Comparison of ENCODE assay signal across 16 mouse cellular contexts in the genomic region with DNA sequence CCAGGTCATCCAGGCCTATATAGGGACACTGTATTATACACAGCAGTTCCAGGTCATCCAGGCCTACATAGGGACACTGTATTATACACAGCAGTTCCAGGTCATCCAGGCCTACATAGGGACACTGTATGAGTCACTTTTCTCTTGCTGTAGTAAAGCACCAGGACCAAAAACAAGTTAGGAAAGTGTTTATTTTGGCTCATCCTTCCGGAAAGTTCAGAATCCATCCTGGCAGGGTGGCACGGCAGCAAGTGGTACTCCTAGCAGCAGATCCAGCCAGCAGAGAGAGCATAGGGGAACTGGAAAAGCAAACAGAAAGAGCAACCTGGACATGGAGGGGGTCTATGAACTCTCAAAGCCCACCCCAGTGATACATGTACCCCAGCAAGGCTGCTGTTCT.
"Had no signal": no experiment of that assay in that cellular context is flagged by ENCODE, and none has a peak within 500 bp of the region (broad histone marks: within the 10 kb centered on the region; RNA-seq: fewer than 3 reads in every experiment).

No protein-coding gene starts in this region.

- H3K4me2 ChIP-seq: lung, embryonic 15.5 days; midbrain, embryonic 11.5 days; midbrain, embryonic 13.5 days; midbrain, embryonic 15.5 days; neural tube, embryonic 12.5 days; stomach, embryonic 15.5 days had no signal

- H3K4me1 ChIP-seq: lung, embryonic 15.5 days; midbrain, embryonic 13.5 days; midbrain, embryonic 15.5 days; neural tube, embryonic 12.5 days; stomach, embryonic 15.5 days had no signal

- H3K27ac ChIP-seq: lung, embryonic 15.5 days; macrophage; midbrain, embryonic 13.5 days; midbrain, embryonic 15.5 days; neural tube, embryonic 12.5 days; stomach, embryonic 15.5 days; stomach, postnatal 0 days had no signal

- H3K4me3 ChIP-seq: lung, embryonic 15.5 days; megakaryocyte, embryonic 14.5 days; midbrain, embryonic 13.5 days; midbrain, embryonic 15.5 days; neural tube, embryonic 12.5 days; stomach, embryonic 15.5 days had no signal

- H3K36me3 ChIP-seq: lung, embryonic 15.5 days; midbrain, embryonic 13.5 days; midbrain, embryonic 15.5 days; neural tube, embryonic 12.5 days; stomach, embryonic 15.5 days had no signal

- ATAC-seq: lung, postnatal 0 days; midbrain, embryonic 13.5 days; midbrain, embryonic 15.5 days had no signal

- H3K9ac ChIP-seq: lung, embryonic 15.5 days; midbrain, embryonic 13.5 days; midbrain, embryonic 15.5 days; neural tube, embryonic 12.5 days; stomach, embryonic 15.5 days had no signal

- DNase-seq: lung, postnatal 14 days; lung, postnatal 36 days; right cerebral cortex, postnatal 14 days; thymus, adult 2 months; thymus, postnatal 25 days; thymus, postnatal 4 days had no signal

- H3K27me3 ChIP-seq: lung, embryonic 15.5 days; midbrain, embryonic 13.5 days; midbrain, embryonic 15.5 days; neural tube, embryonic 12.5 days; stomach, embryonic 15.5 days had no signal

- H3K9me3 ChIP-seq: lung, embryonic 15.5 days; midbrain, embryonic 13.5 days; midbrain, embryonic 15.5 days; neural tube, embryonic 12.5 days; stomach, embryonic 15.5 days had no signal
